In the genomic region with DNA sequence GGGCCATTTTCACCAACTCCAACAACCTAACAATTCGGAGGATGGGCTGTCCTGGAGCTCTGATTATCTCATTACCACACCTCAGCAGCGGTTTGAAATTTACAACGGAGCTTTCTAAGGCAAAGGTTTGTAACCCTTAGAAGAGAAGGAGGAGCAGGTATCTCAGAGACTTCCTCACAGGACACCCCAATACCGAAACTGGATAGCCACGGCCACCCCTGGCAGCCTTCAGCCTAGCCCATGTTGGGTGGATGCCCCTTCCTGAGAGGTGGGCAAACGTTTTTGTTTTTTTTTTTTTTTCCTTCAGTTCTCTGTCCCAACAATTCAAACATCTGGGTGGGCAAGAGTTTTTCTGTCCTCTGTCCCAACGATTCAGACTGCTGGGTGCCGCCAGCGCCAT, we compare ENCODE assay signal across 8 mouse cellular contexts. TPM values are rescaled to one million over a fixed set of nuclear protein-coding genes. Genes with fewer than 3 reads are reported as not detected.
A peak's percentile ranks its signal among the peaks of the same experiment; 100 is the strongest.
DNase-seq lines count a peak whose midpoint lies in the region; ATAC-seq and TF ChIP-seq lines count a peak whose summit lies in the region.

No protein-coding gene starts in this region.

- H3K9ac ChIP-seq in lung, postnatal 0 days (replicated peaks; ENCODE audit: low read depth) = peak overlapping the region; percentile 46
- H3K9ac ChIP-seq in limb, embryonic 13.5 days = peak overlapping the region; percentile 76

- H3K4me3 ChIP-seq in lung, postnatal 0 days (ENCODE audit: low read depth, low read length) = peak overlapping the region; percentile 55
- H3K4me3 ChIP-seq in limb, embryonic 13.5 days = peak overlapping the region; percentile 62
- peak overlapping the region; percentile 73 for H3K4me3 ChIP-seq in olfactory bulb, adult 2 months (ENCODE audit: insufficient read depth, low read depth, low read length)

- H3K27ac ChIP-seq in lung, postnatal 0 days (ENCODE audit: low read length) = no peak overlapping the region
- H3K27ac ChIP-seq in limb, embryonic 13.5 days = no peak overlapping the region
- no peak overlapping the region for H3K27ac ChIP-seq in olfactory bulb, adult 2 months (ENCODE audit: insufficient read depth, low read depth, low read length)

- H3K27me3 ChIP-seq in lung, postnatal 0 days (replicated peaks; ENCODE audit: insufficient read depth, low read length) = no peaks in the 10 kb centered on the region
- no peaks in the 10 kb centered on the region for H3K27me3 ChIP-seq in limb, embryonic 13.5 days

- H3K9me3 ChIP-seq in lung, postnatal 0 days (ENCODE audit: low read length) = no peaks in the 10 kb centered on the region
- no peaks in the 10 kb centered on the region for H3K9me3 ChIP-seq in limb, embryonic 13.5 days

- 13% methylated on average over 9 of the region's 9 CpGs for WGBS in lung, postnatal 0 days
- 22% methylated on average over 9 of the region's 9 CpGs for WGBS in limb, embryonic 13.5 days
- 11% methylated on average over 9 of the region's 9 CpGs for WGBS in olfactory bulb, adult 2 months

- peaks cover 4% of the 10 kb centered on the region; the same call in 1 of the 2 replicates for H3K4me1 ChIP-seq in lung, postnatal 0 days (ENCODE audit: insufficient read depth, low read depth, low read length)
- peaks cover 13% of the 10 kb centered on the region for H3K4me1 ChIP-seq in limb, embryonic 13.5 days
- H3K4me1 ChIP-seq in olfactory bulb, adult 2 months (ENCODE audit: control insufficient read depth, insufficient read depth, low read length) = 0 out of 2 replicates have a peak, but pooled peaks cover 2% of the 10 kb centered on the region

- H3K4me2 ChIP-seq in lung, postnatal 0 days (replicated peaks; ENCODE audit: low read depth, low read length) = peak overlapping the region; percentile 89
- H3K4me2 ChIP-seq in limb, embryonic 13.5 days (replicated peaks) = peak overlapping the region; percentile 85

- no peak for TF ChIP-seq CTCF in lung, postnatal 0 days (IDR thresholded peaks at IDR 0.05)
- no peak for TF ChIP-seq CTCF in olfactory bulb, adult 2 months (IDR thresholded peaks at IDR 0.05; ENCODE audit: insufficient read depth, low read depth, low read length)

- ATAC-seq in lung, postnatal 0 days = no peak
- 0 out of 2 replicates have a peak, but pooled peaks have one; percentile 12 for ATAC-seq in erythroid progenitor cell, adult 5-6 weeks (replicated peaks; ENCODE audit: low FRiP score, poor library complexity, severe bottlenecking)
- no peak for ATAC-seq in limb, embryonic 13.5 days (ENCODE audit: low FRiP score, low read depth)

- H3K36me3 ChIP-seq in lung, postnatal 0 days (ENCODE audit: insufficient read depth, low read length) = no peaks in the 10 kb centered on the region
- H3K36me3 ChIP-seq in limb, embryonic 13.5 days = no peaks in the 10 kb centered on the region

- no peak for DNase-seq in lung, postnatal 0 days (ENCODE audit: low spot score)
- DNase-seq in lung, postnatal 36 days = no peak
- no peak for DNase-seq in adrenal gland, adult (ENCODE audit: inconsistent age in 2 of 2, low spot score in 1 of 2)
- no peak for DNase-seq in right cerebral cortex, postnatal 10 days (ENCODE audit: low spot score in 2 of 2)
- no peak for DNase-seq in layer of hippocampus, adult 8-10 months (ENCODE audit: low spot score in 2 of 2)

- no peak for TF ChIP-seq POLR2A in olfactory bulb, adult 2 months (IDR thresholded peaks at IDR 0.05; ENCODE audit: insufficient read depth, low read depth, low read length)

- no peak for TF ChIP-seq EP300 in lung, postnatal 0 days (IDR thresholded peaks at IDR 0.05)

RNA-seq across cellular contexts. Expression of a gene that starts 0.4 kb away (rescaled TPM):
- polyA plus RNA-seq in lung, postnatal 0 days (2015; fragmentation: Nextera tagmentation; extraction: Ambion mirVana) = 40.6 and 50.1 TPM in 2 replicates
- 162 and 195 TPM in 2 replicates for total RNA-seq in erythroid progenitor cell, adult 5-6 weeks (2015; ENCODE audit: low replicate concordance)
- 261 and 301 TPM in 2 replicates for total RNA-seq in erythroid progenitor cell, adult 5-6 weeks (2017; ENCODE audit: low replicate concordance)
- polyA plus RNA-seq in limb, embryonic 13.5 days (2015; fragmentation: Nextera tagmentation; extraction: Ambion mirVana) = 39.3 and 41.6 TPM in 2 replicates
- polyA plus RNA-seq in olfactory bulb, adult 2 months (2012; ENCODE audit: insufficient read depth, insufficient read length, low replicate concordance, missing spikeins) = not detected in 2 replicates
- 100 to 1,000 TPM; 135 to 159 (median 145) TPM for total RNA-seq in layer of hippocampus, adult 8-10 months (2022)

RNA-seq across cellular contexts. Expression of a gene that starts 46.5 kb away (rescaled TPM):
- polyA plus RNA-seq in lung, postnatal 0 days (2015; fragmentation: Nextera tagmentation; extraction: Ambion mirVana) = 77.3 and 84.9 TPM in 2 replicates
- 8.8 and 13.3 TPM in 2 replicates for total RNA-seq in erythroid progenitor cell, adult 5-6 weeks (2015; ENCODE audit: low replicate concordance)
- 4.4 and 7.9 TPM in 2 replicates for total RNA-seq in erythroid progenitor cell, adult 5-6 weeks (2017; ENCODE audit: low replicate concordance)
- 68.4 and 68.7 TPM in 2 replicates for polyA plus RNA-seq in limb, embryonic 13.5 days (2015; fragmentation: Nextera tagmentation; extraction: Ambion mirVana)
- not detected in 2 replicates for polyA plus RNA-seq in olfactory bulb, adult 2 months (2012; ENCODE audit: insufficient read depth, insufficient read length, low replicate concordance, missing spikeins)
- total RNA-seq in layer of hippocampus, adult 8-10 months (2022) = 10 to 100 TPM; 33.0 to 45.1 (median 38.3) TPM

RNA-seq across cellular contexts. Expression of a gene that starts 55.9 kb away (rescaled TPM):
- polyA plus RNA-seq in lung, postnatal 0 days (2015; fragmentation: Nextera tagmentation; extraction: Ambion mirVana) = 1.7 and 3.1 TPM in 2 replicates
- not detected in 2 replicates for total RNA-seq in erythroid progenitor cell, adult 5-6 weeks (2015; ENCODE audit: low replicate concordance)
- total RNA-seq in erythroid progenitor cell, adult 5-6 weeks (2017; ENCODE audit: low replicate concordance) = not detected in 2 replicates
- polyA plus RNA-seq in limb, embryonic 13.5 days (2015; fragmentation: Nextera tagmentation; extraction: Ambion mirVana) = not detected in 2 replicates
- polyA plus RNA-seq in olfactory bulb, adult 2 months (2012; ENCODE audit: insufficient read depth, insufficient read length, low replicate concordance, missing spikeins) = not detected in 2 replicates
- 1 to 10 TPM in 2 of 4 experiments, under 1 TPM in 2; 0.84 to 1.8 (median 1.1) TPM for total RNA-seq in layer of hippocampus, adult 8-10 months (2022)

RNA-seq across cellular contexts. Expression of a gene that starts 59.6 kb away (rescaled TPM):
- polyA plus RNA-seq in lung, postnatal 0 days (2015; fragmentation: Nextera tagmentation; extraction: Ambion mirVana) = 0.30 and 0.40 TPM in 2 replicates
- not detected in 2 replicates for total RNA-seq in erythroid progenitor cell, adult 5-6 weeks (2015; ENCODE audit: low replicate concordance)
- not detected in 2 replicates for total RNA-seq in erythroid progenitor cell, adult 5-6 weeks (2017; ENCODE audit: low replicate concordance)
- polyA plus RNA-seq in limb, embryonic 13.5 days (2015; fragmentation: Nextera tagmentation; extraction: Ambion mirVana) = not detected in 2 replicates
- polyA plus RNA-seq in olfactory bulb, adult 2 months (2012; ENCODE audit: insufficient read depth, insufficient read length, low replicate concordance, missing spikeins) = not detected in 2 replicates
- not detected for total RNA-seq in layer of hippocampus, adult 8-10 months (2022)

Comparison
In these comparisons a context has a peak if more than half of its experiments do, and no peak if none do; other contexts are left out.
1. RNA of a gene that starts 0.4 kb away (polyA plus RNA-seq): 39.3 to 41.6 TPM in limb, embryonic 13.5 days and 40.6 to 50.1 TPM in lung, postnatal 0 days; not detected in olfactory bulb, adult 2 months; every median in the first group is over 10 times any median in the second.
2. RNA of a gene that starts 46.5 kb away (polyA plus RNA-seq): 77.3 to 84.9 TPM in lung, postnatal 0 days and 68.4 to 68.7 TPM in limb, embryonic 13.5 days; not detected in olfactory bulb, adult 2 months; every median in the first group is over 10 times any median in the second.
3. Peak in every context shown above with its lines, with median percentiles within 50 percentile points of each other: H3K4me3 ChIP-seq.